Mouse (Mus musculus): Measurements from ENCODE around the gene Aox2. TPM values are rescaled to one million over a fixed set of nuclear protein-coding genes. Genes with fewer than 3 reads are reported as not detected.

The Aox2 gene
- polyA plus RNA-seq (2011; ENCODE audit: insufficient read length, low read depth, missing spikeins), result not detected in 2 replicates

DNA sequence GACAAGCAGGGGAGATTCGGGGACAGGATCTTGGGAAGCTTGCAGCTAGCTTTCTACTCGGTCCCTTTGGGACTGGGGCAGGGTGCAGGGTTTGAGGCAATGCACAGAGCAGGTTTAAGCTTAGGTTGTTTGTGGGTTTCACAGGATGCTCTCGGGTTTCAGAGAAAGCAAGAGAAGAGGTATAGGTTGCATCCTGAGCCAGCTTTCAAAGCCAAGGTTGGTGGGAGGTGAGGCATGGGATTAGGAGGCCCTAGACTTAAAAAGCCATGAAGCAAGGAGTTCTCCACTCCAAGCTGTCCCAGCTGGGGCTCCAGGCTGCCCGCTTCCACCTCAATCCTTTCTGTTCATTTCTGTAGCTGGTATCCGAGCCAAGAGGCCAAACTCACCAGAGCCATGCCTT is at the start of gene Aox2:
Aox2 (plus strand) TSS at position 301 of the 400 bp plus-strand sequence.
- Histone ChIP-seq H3K27ac (ENCODE audit: insufficient read depth, low read length) (no peak within 1 kb of the TSS), H3K4me1 (ENCODE audit: control insufficient read depth, insufficient read depth, low read length) (no peaks in the 10 kb centered on the region), H3K4me3 (ENCODE audit: insufficient read depth, low read length) (no peak within 1 kb of the TSS)
- TF ChIP-seq CTCF (IDR thresholded peaks at IDR 0.05; ENCODE audit: borderline replicate concordance, insufficient read depth, low read length) (no peak), POLR2A (IDR thresholded peaks at IDR 0.05; ENCODE audit: low read depth, low read length) (no peak)

DNA sequence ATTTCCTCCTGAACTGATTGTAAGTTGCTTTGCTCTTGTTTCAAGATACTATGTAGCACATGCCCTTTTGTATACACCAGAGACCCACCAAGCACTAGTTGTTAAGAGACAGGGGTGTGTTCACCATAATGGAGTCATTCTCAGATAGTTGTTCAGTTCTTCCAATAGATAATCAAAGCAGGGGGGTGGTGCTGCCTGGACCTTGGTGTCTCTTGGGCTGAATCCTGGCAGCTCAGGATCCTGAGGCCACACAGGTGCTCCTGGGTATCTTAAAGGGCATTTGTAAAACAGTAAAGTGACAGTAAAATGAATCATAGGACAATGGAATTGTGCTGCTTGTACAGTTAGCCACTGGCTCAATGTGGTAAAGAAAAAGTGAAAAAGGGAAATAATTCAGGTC is 49.2 kb upstream of the Aox2 start:
- H3K27ac ChIP-seq (ENCODE audit: insufficient read depth, low read length), result no peak overlapping the region
- H3K4me1 ChIP-seq (ENCODE audit: control insufficient read depth, insufficient read depth, low read length), result no peaks in the 10 kb centered on the region
- no peak overlapping the region for H3K4me3 ChIP-seq (ENCODE audit: insufficient read depth, low read length)
- no peak for TF ChIP-seq POLR2A (IDR thresholded peaks at IDR 0.05; ENCODE audit: low read depth, low read length)
- TF ChIP-seq CTCF (IDR thresholded peaks at IDR 0.05; ENCODE audit: borderline replicate concordance, insufficient read depth, low read length), result no peak

- Histone ChIP-seq H3K4me3 (ENCODE audit: insufficient read depth, low read length) (no peak overlapping the region), H3K27ac (ENCODE audit: insufficient read depth, low read length) (no peak overlapping the region), H3K4me1 (ENCODE audit: control insufficient read depth, insufficient read depth, low read length) (no peaks in the 10 kb centered on the region)
- TF ChIP-seq CTCF (IDR thresholded peaks at IDR 0.05; ENCODE audit: borderline replicate concordance, insufficient read depth, low read length) (no peak), POLR2A (IDR thresholded peaks at IDR 0.05; ENCODE audit: low read depth, low read length) (no peak)
Observed at GRCm38 (mm10) chr1:58229774-58230173, 48.4 kb upstream of the Aox2 start.

DNA sequence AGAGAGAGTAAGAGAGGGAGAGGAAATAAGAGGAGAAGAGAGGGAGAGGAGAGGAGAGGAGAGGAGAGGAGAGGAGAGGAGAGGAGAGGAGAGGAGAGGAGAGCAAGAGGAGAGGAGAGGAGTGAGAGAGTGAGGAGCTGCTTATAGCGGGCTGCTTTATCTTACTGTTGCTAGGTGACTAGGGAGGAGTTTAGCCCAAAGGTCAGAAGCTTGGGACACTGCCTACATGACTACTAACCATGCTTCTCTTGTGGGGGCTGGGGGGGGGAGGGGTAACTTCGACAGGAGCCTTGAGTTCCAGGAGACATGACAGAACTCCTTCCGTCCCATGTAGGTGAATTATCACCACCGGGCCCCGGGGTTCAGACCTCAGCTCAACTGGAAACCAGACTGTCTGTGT is 47.6 kb upstream of the Aox2 start:
- H3K4me1 ChIP-seq (ENCODE audit: control insufficient read depth, insufficient read depth, low read length), result no peaks in the 10 kb centered on the region
- no peak overlapping the region for H3K4me3 ChIP-seq (ENCODE audit: insufficient read depth, low read length)
- H3K27ac ChIP-seq (ENCODE audit: insufficient read depth, low read length), result no peak overlapping the region
- TF ChIP-seq CTCF (IDR thresholded peaks at IDR 0.05; ENCODE audit: borderline replicate concordance, insufficient read depth, low read length), result no peak
- no peak for TF ChIP-seq POLR2A (IDR thresholded peaks at IDR 0.05; ENCODE audit: low read depth, low read length)

DNA sequence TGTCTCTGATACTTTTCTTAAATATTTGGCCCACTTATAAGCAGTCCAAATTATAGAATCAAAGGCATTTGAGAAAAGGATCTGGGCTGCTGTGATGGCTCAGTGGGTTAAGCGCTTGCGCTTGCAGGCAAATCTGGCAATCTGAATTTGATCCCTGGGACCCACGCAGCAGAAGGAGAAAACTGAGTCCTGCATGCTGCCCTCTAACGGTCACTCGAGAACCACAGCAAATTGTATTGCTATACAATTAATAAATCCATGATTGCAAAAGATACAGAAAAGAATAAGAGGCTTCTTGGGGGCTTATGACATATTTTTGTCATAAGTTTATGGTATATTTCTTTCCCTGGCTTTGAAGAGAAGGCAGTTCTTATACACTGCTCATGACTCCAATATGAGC is 42.7 kb upstream of the Aox2 start:
- TF ChIP-seq POLR2A (IDR thresholded peaks at IDR 0.05; ENCODE audit: low read depth, low read length) (no peak), CTCF (IDR thresholded peaks at IDR 0.05; ENCODE audit: borderline replicate concordance, insufficient read depth, low read length) (peak; percentile 12; the same call in 1 of the 2 replicates)
- Histone ChIP-seq H3K4me3 (ENCODE audit: insufficient read depth, low read length) (no peak overlapping the region), H3K4me1 (ENCODE audit: control insufficient read depth, insufficient read depth, low read length) (peaks cover 2% of the 10 kb centered on the region; the same call in 1 of the 2 replicates), H3K27ac (ENCODE audit: insufficient read depth, low read length) (no peak overlapping the region)

DNA sequence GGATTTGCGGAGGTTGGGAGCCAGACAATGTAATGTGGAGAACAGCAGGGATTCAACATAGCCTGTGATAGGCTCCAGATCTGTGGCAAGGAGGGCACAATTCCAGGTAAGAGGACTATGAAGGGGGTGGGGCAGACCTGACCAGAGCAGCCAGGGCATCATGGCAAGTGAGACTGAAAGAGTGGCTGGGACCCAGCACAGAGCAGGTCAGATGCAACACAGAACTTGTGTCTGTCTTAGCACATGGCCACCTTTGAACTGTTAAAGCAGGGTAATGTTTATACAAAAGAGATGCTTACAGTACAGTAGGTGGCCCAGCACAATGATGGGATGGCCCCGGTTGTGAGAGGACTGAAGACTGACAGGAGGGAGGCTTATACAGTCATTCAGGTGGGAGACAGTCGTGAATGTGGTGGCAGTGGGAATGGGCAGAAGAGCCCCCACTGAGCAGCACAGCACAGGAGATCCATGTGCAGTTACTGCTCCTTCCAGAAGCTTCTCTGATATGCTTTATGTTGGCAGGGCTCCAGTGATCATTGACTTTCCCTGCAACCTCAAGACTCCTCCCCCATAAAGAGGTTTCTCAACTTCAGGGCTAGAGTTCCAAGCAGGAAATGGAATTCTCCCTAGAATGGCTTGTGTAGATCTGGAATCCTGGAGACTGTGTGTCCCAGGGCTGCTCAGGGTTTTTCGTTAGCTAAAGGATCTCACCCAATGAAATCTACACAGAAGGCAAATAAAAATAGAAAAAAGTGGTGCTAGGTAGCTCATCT is 40.4 kb upstream of the Aox2 start:
- TF ChIP-seq POLR2A (IDR thresholded peaks at IDR 0.05; ENCODE audit: low read depth, low read length) (no peak), CTCF (IDR thresholded peaks at IDR 0.05; ENCODE audit: borderline replicate concordance, insufficient read depth, low read length) (no peak)
- no peak overlapping the region for H3K27ac ChIP-seq (ENCODE audit: insufficient read depth, low read length)
- no peak overlapping the region for H3K4me3 ChIP-seq (ENCODE audit: insufficient read depth, low read length)
- peaks cover 2% of the 10 kb centered on the region; the same call in 1 of the 2 replicates for H3K4me1 ChIP-seq (ENCODE audit: control insufficient read depth, insufficient read depth, low read length)

DNA sequence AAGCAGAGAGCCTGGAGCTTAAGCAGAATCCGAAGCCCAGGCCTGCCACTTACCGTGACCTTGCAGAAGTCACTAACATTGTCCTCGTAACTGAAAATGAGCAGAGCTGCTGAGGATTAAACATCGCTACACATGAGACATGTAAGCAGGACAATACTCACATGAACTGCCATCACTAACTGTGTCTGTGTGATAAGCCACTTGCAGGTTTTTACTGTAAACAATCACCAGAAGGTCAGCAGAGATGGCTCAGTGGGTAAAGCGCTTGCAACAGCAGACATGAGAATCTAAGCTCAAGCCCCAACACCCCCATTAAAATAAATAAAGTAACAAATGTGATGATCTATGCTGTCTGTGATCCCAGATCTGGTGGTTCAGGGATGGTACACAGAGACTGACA is 39.7 kb upstream of the Aox2 start:
- Histone ChIP-seq H3K4me1 (ENCODE audit: control insufficient read depth, insufficient read depth, low read length) (peaks cover 2% of the 10 kb centered on the region; the same call in 1 of the 2 replicates), H3K4me3 (ENCODE audit: insufficient read depth, low read length) (no peak overlapping the region), H3K27ac (ENCODE audit: insufficient read depth, low read length) (no peak overlapping the region)
- no peak for TF ChIP-seq POLR2A (IDR thresholded peaks at IDR 0.05; ENCODE audit: low read depth, low read length)
- no peak for TF ChIP-seq CTCF (IDR thresholded peaks at IDR 0.05; ENCODE audit: borderline replicate concordance, insufficient read depth, low read length)

DNA sequence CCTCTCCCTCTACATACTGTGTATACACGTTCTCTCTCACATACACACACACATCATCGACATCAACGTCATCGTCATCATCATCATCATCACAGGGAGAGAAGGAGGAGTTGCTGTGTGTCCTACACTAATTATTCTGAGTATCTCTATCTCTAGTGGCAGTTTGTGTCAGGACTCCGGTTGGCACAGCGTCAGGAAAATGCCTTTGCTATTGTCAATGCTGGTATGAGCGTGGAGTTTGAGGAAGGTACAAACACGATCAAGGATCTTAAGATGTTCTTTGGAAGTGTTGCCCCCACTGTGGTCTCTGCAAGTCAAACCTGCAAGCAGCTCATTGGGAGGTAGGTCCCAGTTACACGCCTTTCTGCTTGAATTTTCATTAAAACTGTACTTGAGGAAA is 39.2 kb upstream of the Aox2 start:
- no peak overlapping the region for H3K4me3 ChIP-seq (ENCODE audit: insufficient read depth, low read length)
- no peak overlapping the region for H3K27ac ChIP-seq (ENCODE audit: insufficient read depth, low read length)
- TF ChIP-seq CTCF (IDR thresholded peaks at IDR 0.05; ENCODE audit: borderline replicate concordance, insufficient read depth, low read length) (no peak), POLR2A (IDR thresholded peaks at IDR 0.05; ENCODE audit: low read depth, low read length) (no peak)
- H3K4me1 ChIP-seq (ENCODE audit: control insufficient read depth, insufficient read depth, low read length), result peaks cover 2% of the 10 kb centered on the region; the same call in 1 of the 2 replicates

GRCm38 (mm10) chr1:58240347-58240746 is 37.8 kb upstream of the Aox2 start:
- Histone ChIP-seq H3K27ac (ENCODE audit: insufficient read depth, low read length) (no peak overlapping the region), H3K4me1 (ENCODE audit: control insufficient read depth, insufficient read depth, low read length) (peaks cover 2% of the 10 kb centered on the region; the same call in 1 of the 2 replicates), H3K4me3 (ENCODE audit: insufficient read depth, low read length) (no peak overlapping the region)
- no peak for TF ChIP-seq POLR2A (IDR thresholded peaks at IDR 0.05; ENCODE audit: low read depth, low read length)
- TF ChIP-seq CTCF (IDR thresholded peaks at IDR 0.05; ENCODE audit: borderline replicate concordance, insufficient read depth, low read length), result no peak

GRCm38 (mm10) chr1:58244487-58244886 is 33.6 kb upstream of the Aox2 start:
- Histone ChIP-seq H3K4me3 (ENCODE audit: insufficient read depth, low read length) (no peak overlapping the region), H3K4me1 (ENCODE audit: control insufficient read depth, insufficient read depth, low read length) (no peaks in the 10 kb centered on the region), H3K27ac (ENCODE audit: insufficient read depth, low read length) (no peak overlapping the region)

More at GRCm38 (mm10) chr1:58244487-58244886, 33.6 kb upstream of the Aox2 start:
- TF ChIP-seq POLR2A (IDR thresholded peaks at IDR 0.05; ENCODE audit: low read depth, low read length) (no peak), CTCF (IDR thresholded peaks at IDR 0.05; ENCODE audit: borderline replicate concordance, insufficient read depth, low read length) (no peak)
